Mouse (Mus musculus) c-Kit-negative CD71-positive TER-119-positive erythroid progenitor cells, embryonic 14.5 days (primary cell): ENCODE data around the gene Fbxo2.
A peak's percentile ranks its signal among the peaks of the same experiment; 100 is the strongest.
"Not testable (repeated sequence)": the region's sequence is repeated elsewhere in the genome, so short reads cannot be mapped to it uniquely, and the experiment has no call there.

Experiments
- DNase-seq: peaks from one replicate; pipeline ENCODE4 v3.0.0-alpha.2; 2013; ENCODE audit warnings: low read depth, low spot score

Gene Fbxo2

DNA sequence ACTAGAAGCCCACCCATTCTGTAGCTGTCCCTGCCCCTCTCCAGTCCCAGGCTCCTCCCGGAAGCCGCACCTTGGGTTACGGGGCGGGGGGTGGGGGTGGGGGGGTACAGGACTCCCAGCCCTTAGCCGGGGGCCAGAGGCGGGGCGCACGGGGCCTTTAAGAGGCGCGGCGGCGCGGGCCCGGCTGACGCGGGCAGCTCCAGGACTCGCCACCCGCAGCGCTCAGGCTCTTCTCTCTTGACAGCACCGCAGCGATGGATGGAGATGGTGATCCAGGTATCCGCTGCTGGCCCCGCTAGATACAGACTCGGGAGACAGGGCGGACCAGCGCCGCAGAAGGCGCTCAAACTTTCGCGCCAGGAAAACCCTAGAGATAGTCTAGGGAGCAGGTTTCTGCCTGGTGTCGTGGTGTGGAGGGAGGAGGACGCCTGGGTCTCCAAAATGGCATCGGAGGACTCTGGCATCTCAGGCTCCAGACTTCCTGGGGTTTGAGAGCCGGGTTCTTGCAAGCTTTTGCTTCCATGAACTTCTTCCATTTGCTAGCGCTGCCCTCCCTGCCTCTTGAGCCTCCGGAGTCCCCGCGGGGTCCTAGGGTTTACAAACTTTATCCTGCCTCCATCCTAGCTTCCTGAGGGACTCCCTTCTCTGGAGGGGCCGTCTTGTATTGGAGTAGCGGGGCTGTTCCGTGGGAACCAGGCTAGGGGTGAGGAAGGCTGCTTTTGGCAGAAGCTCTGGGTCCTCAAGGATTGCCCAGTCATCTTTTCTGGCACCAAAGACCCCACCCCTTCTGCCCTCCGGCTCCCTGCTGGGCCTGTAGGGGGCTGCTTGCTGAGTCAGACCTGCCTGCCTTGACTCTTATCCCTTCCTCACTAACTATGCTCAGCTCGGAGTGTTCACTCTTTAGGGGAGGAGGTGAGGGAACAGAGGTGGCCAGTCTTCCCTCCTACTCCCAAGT is at the start of gene Fbxo2, which contains the start of gene Fbxo44:
Gene Fbxo2 (plus strand): TSS at position 186 of the 955 bp plus-strand sequence.
Gene Fbxo44 (minus strand): TSS at position 47 of the 955 bp plus-strand sequence.
- DNase-seq = no peak

- no peak for DNase-seq
Observed at GRCm38 (mm10) chr4:148112519-148112918, 47.9 kb upstream of the Fbxo2 start.

DNA sequence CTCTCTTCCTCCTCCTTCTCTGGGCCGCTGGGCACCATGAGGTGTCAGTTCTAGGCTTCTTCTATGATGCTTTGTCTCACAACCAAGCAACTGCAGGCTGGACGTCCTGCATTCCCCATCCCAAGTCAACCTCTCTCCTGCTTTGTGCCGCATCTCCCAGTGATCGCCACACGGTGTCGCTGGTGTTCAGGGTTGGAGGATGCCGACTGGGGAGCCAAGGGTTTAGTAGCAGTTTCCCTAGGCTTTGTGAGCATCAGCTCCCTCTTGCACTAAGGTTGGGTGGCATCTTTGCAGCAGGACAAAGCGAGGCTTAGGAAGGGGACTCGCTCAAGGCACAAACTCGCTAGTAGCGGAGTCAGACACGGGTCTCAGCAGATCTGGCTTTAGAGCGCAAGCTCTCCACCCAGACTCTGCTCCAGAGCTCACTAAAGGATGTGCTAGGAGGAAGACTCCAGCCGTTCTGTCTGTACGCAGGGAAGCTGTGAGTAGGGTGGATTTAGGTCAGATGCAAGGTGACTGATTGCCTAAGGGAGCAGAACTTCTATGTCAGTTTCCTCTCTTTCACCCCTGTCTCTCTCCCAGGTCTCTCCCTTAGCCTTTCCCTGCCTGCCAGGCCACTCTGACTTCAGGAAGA is 45.5 kb upstream of the Fbxo2 start:
- peak; percentile 22 for DNase-seq

DNA sequence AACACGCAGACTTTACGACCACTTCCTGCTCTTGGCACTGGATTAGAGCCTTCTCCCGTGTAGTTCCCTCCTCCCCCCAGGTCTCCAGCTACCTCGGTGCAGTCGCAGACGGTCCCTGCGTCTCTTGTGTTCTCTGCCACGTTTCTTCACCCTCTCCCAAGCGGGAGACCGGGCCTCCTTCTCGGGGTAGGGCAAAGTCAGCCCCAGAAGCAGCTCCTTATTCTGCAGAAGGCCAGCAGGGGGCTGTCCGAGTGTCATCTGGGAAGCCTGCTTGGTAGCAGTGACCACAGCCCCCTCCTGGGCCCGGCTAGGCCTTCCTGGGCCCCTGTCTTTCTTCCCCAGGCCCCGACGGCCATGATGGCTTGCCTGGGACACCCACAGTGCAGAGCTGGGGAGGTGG is 45.0 kb upstream of the Fbxo2 start:
- DNase-seq = no peak

GRCm38 (mm10) chr4:148116657-148117056 is 43.8 kb upstream of the Fbxo2 start:
- no peak for DNase-seq

- no peak for DNase-seq
Observed at GRCm38 (mm10) chr4:148117392-148117791, 43.0 kb upstream of the Fbxo2 start.

GRCm38 (mm10) chr4:148119578-148119977 is 40.8 kb upstream of the Fbxo2 start:
- DNase-seq = not testable (repeated sequence)

- DNase-seq = no peak
Observed at GRCm38 (mm10) chr4:148120555-148120954, 39.9 kb upstream of the Fbxo2 start.

DNA sequence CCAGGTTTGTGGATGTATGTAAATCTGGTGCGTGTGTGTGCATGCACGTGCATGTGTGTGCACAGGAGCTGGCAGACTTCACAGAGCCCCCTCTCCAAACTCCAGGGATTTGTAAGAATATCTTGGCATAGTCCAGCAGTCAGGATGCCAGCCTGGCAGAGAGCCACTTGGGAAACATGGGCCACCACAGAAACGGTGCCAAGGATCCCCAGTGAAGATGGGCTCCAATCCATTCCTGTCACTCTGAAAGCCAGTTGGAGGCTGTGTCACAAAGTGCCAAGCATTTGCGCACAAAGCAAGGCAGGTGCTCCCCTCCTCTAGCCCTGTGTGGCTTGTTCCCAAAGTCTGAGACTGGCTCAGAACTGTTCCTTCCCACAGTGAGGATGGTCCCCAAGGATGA is 39.1 kb upstream of the Fbxo2 start:
- DNase-seq = no peak

DNA sequence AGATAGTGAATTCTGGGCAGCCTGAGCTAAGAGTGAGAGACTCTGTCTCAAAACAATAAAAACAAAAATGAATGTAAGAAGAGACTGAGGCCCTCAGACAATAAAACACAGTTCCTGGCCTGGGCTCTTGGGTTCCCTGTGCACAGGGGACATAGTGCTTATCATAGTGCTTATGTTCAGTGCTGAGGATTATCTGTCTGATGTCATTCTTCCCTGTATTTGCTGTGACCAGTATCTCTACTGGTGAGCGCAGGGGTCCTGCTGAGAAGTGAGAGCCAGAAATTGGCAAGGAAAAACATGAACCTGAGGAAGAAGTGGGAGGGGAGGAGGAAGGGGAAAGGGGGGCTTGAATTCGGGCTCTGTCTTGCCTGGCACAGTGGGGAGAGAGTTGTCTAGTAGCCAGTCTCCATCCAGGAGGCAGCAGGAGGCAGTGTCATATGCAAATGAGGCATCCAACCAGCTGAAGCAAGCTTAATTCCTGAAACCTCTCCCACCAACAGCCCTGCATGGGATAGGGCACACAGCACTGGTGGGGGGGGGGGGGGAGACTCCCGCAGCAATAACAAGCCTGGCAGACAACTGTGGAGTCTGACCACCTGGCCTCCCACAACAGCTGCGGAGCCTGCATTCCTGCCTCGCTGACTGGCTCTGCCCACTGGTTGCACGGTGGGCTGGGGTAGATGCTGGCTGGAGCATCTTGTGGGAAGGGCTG is 38.3 kb upstream of the Fbxo2 start:
- DNase-seq = no peak

DNA sequence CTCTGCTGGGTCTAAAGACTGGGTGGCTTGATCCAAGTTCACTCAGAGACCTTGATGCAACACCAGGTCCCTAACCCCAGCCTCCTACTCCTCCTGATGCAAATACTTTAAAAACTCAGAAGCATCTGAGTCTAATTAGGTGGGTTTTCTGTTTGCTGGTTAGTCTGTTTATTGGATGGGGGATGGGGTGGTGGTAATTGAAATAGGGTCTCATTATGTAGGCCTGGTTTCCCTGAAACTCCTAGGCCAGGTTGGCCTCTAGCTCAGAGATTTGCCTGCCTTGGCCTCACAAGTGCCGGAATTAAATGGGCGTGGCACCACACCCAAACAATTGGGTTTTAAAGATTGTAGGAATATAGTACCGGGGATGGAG is 37.7 kb upstream of the Fbxo2 start:
- no peak for DNase-seq

DNA sequence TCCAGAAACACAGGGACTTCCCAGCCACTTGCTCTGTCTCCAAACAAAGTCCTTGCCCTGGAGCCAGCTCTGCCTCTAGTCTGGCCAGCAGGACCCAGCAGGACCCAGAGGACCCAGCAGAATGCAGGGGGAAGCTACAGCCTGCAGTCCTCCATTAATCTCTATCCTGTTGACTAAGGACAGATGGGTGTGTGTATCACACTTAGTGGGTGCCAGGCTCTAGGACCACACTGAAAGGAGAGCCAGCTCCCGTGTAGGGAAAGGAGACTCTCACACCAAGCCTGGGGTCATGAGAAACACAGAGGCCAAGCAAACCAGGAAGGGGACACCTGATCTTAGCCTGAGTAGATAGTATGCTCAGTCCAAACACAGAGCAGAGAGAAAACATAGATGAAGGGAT is 32.2 kb upstream of the Fbxo2 start:
- no peak for DNase-seq

GRCm38 (mm10) chr4:148128672-148129071 is 31.7 kb upstream of the Fbxo2 start:
- DNase-seq = no peak

GRCm38 (mm10) chr4:148130133-148130532 is 30.3 kb upstream of the Fbxo2 start, which contains the start of gene Mad2l2:
Gene Mad2l2 (plus strand): TSS chr4:148130384.
- DNase-seq = no peak

DNA sequence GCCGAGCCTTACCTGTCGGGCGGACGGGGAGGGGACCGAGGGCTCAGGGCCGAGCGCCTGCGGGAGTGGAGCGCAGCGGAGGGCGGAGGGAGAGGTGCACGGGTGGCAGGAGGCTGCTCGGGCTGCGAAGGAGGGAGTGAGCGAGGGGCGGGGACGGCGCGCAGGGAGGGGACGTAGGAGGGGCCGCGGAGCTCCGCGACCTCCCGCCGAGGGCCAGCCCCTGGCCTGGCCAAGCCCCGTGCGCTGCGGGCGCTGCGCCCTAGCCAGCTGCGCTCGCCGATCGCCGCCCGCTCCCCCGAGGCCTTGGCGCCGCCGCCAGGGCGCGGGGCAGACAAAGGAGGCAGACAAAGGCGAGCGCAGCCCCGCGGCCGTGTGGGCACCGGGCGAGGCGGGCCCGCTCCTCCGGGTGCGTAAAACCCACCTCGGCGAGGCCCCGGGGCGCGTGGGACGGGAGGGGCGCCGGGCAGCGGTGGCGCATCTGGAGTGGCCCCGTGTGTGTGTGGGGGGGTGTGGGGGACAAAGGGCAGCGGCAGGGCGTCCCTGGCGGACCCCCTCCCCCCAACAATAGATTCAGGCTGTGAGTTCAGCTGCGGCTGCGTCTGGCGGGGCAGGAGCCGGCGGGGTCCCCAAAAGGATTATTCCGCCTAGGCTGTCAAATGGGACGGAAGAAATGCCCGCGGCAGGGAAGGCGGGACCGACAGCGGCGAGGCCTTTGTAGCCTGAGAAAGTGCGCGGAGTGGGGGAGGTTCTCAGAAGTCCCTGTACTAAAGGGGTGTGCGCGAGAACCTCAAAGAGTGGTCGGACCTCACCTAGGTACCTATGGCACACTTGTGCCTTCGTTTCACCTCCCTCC is 29.6 kb upstream of the Fbxo2 start, which contains the start of gene Draxin:
Gene Draxin (minus strand): TSS at position 138 of the 853 bp plus-strand sequence.
- DNase-seq = no peak

DNA sequence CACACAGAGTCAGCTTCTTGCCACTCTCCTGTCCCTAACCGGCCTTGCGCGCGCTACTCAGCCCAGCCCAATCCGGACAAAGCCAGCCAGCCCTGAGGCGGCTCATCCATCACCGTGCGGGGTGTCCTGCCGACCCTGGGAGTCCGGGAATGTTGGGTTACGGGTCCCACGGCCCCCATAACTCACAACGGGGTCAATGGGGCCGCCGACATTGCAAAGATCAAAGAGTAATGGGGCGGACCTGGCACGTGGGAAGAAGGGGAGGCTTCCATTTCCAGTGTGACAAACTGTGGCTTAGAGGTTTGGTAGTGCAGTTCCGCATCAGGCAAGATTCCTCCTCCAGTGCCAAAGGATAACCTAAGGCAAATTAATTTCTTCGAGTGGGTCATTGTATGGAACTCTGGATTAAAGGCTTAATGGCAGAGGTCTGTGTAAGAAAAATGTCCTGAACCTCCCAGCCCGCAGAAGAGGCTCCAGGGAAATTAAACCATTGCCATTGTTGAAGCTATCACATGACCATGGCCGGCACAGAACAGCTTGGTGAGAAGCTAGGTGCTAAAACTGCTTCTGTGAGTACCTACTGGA is 28.8 kb upstream of the Fbxo2 start:
- no peak for DNase-seq

DNA sequence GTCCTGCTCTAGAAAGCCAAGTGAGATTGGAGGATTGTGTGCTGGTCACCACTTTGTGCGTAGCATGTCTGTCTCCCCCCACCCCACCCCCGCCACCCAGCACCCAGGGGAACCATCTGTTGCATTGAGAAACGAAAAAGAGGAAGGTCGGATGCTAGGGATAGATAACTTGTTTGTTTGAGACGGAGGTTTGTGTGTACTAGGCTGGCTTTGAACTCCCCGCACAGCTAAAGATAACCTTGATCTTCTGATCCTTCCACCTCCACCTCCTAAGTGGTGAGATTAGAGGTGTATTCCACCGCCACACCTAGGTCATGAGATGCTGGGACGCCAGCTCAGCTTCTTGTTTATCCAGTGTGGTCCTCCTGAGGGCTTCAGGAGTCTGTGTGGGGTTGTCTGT is 25.4 kb upstream of the Fbxo2 start:
- no peak for DNase-seq

GRCm38 (mm10) chr4:148137503-148137902 is 22.9 kb upstream of the Fbxo2 start:
- DNase-seq = no peak

- DNase-seq = no peak
Observed at GRCm38 (mm10) chr4:148139767-148140097, 20.7 kb upstream of the Fbxo2 start.

- DNase-seq = peak; percentile 90
Observed at GRCm38 (mm10) chr4:148140098-148141011, 20.1 kb upstream of the Fbxo2 start.
